Mouse (Mus musculus) neutrophil, adult 83 days (primary cell): Measurements from ENCODE around the gene Nkx2-2. TPM values are rescaled to one million over a fixed set of nuclear protein-coding genes. Genes with fewer than 3 reads are reported as not detected.

ENCODE experiments used
- total RNA-seq, 2 experiments: library from RNA; stranded (reverse); gene quantifications; one replicate each; pipeline ENCODE4 v1.2.4; 2023

Nkx2-2 gene
- total RNA-seq: not detected

DNA sequence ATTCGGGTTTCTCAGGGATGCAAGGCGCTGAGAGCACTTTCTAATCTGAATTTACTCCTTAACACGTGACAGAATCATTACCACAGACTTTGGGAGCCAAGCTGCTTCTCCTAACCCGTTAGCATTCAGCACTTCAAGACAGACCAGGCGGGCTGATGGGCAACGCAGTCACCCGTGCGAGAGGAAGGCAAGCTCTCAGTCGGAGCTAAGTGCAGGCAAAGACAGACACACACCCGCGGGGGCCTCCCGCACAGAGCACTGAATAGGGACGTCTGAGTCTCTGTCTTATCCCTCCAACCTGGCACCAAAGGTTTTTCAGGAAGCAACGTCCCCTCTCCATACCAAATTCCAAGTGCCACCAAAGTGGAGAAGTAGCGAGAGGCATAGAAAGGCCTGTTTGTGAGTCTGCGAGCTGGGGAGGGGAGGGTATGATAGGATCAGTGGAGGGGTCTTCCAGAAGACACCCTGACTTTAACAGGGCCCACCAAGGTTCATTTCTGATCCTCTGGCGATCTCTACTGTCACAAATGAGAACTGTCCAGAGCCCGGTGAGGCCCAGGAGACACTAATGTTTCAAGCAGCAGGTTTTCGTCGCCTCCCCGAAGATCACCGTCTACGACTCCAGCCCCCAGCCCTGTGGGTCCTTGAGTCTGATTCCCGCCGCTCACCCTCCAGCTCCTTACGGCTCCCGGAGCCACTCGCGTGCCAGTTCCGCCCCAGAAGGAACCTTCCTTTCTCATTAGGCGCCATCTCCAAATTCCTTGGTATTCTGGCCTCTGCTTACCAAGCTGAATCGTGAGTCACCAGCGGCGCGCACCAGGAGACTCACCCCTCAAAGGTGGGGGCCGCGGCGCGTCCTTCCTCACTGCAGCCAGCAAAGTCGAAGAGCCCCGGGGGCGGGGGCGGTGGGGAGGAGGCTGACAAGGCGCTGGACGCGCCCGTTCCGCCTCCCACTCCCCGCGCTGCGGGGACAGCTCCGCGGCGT lies at the start of gene Nkx2-2:
TSS of gene Nkx2-2 (minus strand) at position 973 of the 985 bp plus-strand sequence.

Other genes with a start within 250 kb of the Nkx2-2 start
- 10 to 100 TPM; 50.8 to 59.5 TPM for gene Xrn2, start 181.2 kb downstream of the Nkx2-2 start, total RNA-seq
- gene Nkx2-4, start 108.8 kb downstream of the Nkx2-2 start, total RNA-seq: not detected
- gene Pax1, start 167.7 kb upstream of the Nkx2-2 start, total RNA-seq: not detected